Mouse (Mus musculus) erythroblast, embryonic 14.5 days (primary cell): Measurements from ENCODE around the gene Sytl5. TPM values are rescaled to one million over a fixed set of nuclear protein-coding genes. Genes with fewer than 3 reads are reported as not detected.

ENCODE experiments used
- H3K27me3 ChIP-seq: 2 replicates; pipeline ENCODE4 v1.6.1; 2012; ENCODE audit warnings: inconsistent platforms; ENCODE audit not compliant: control insufficient read depth
- H3K36me3 ChIP-seq: 2 replicates; pipeline ENCODE4 v1.6.1; 2012; ENCODE audit warnings: mild to moderate bottlenecking, inconsistent platforms; ENCODE audit not compliant: control insufficient read depth
- H3K4me1 ChIP-seq: 2 replicates; pipeline ENCODE4 v1.6.1; 2012; ENCODE audit warnings: inconsistent platforms; ENCODE audit not compliant: control insufficient read depth
- H3K4me3 ChIP-seq: replicated peaks from 2 replicates; pipeline ENCODE3; 2012; ENCODE audit warnings: moderate library complexity, mild to moderate bottlenecking, inconsistent platforms
- H3K9me3 ChIP-seq: 2 replicates; pipeline ENCODE4 v1.6.1; 2012; ENCODE audit warnings: low read length, inconsistent platforms, mixed read lengths; ENCODE audit not compliant: control insufficient read depth
- GATA1 ChIP-seq: IDR thresholded peaks from 2 replicates; pipeline ENCODE4 v1.6.1; 2012; ENCODE audit warnings: low read length, inconsistent platforms, mixed read lengths
- TAL1 ChIP-seq: IDR thresholded peaks from 3 replicates; pipeline ENCODE4 v1.6.1; 2012; ENCODE audit warnings: low read length, inconsistent platforms, mixed read lengths
- polyA plus RNA-seq: library from polyadenylated mRNA; stranded (reverse); fragments of >175 nt; gene quantifications from 2 replicates; pipeline ENCODE4 v1.2.3, GENCODE M21; 2012

Sytl5 gene
- polyA plus RNA-seq: not detected in 2 replicates

- Histone ChIP-seq H3K36me3 (no peaks in the 10 kb centered on the region), H3K4me1 (no peaks in the 10 kb centered on the region), H3K4me3 (no peak within 1 kb of the TSS), H3K9me3 (no peaks in the 10 kb centered on the region), H3K27me3 (no peaks in the 10 kb centered on the region)
- no peak for TF ChIP-seq TAL1
- TF ChIP-seq GATA1: no peak
Observed at GRCm38 (mm10) chrX:9885322-9885721, at the start of gene Sytl5. Gene Sytl5 (plus strand): TSS chrX:9885622.

GRCm38 (mm10) chrX:9846628-9847027, 38.8 kb upstream of the Sytl5 start, which contains the start of gene Hypm:
Gene Hypm (plus strand): TSS chrX:9846928.
- Histone ChIP-seq H3K4me1 (no peaks in the 10 kb centered on the region), H3K9me3 (no peaks in the 10 kb centered on the region), H3K36me3 (no peaks in the 10 kb centered on the region), H3K4me3 (no peak within 1 kb of the TSS), H3K27me3 (no peaks in the 10 kb centered on the region)
- TF ChIP-seq TAL1: no peak
- TF ChIP-seq GATA1: no peak

- TF ChIP-seq GATA1 (no peak), TAL1 (no peak)
Observed at GRCm38 (mm10) chrX:9849403-9849802, 36.0 kb upstream of the Sytl5 start, which contains the start of gene H2al3. Gene H2al3 (plus strand): TSS chrX:9849703.

GRCm38 (mm10) chrX:9861859-9862258, 23.6 kb upstream of the Sytl5 start:
- no peak overlapping the region for H3K4me3 ChIP-seq
- no peaks in the 10 kb centered on the region for H3K36me3 ChIP-seq
- H3K27me3 ChIP-seq: no peaks in the 10 kb centered on the region
- no peaks in the 10 kb centered on the region for H3K9me3 ChIP-seq
- H3K4me1 ChIP-seq: no peaks in the 10 kb centered on the region
- TF ChIP-seq GATA1 (no peak), TAL1 (no peak)

More at GRCm38 (mm10) chrX:9849403-9849802, 36.0 kb upstream of the Sytl5 start, which contains the start of gene H2al3:
- no peaks in the 10 kb centered on the region for H3K9me3 ChIP-seq
- no peaks in the 10 kb centered on the region for H3K4me1 ChIP-seq
- H3K36me3 ChIP-seq: no peaks in the 10 kb centered on the region
- H3K4me3 ChIP-seq: no peak within 1 kb of the TSS
- H3K27me3 ChIP-seq: no peaks in the 10 kb centered on the region

- Histone ChIP-seq H3K4me1 (no peaks in the 10 kb centered on the region), H3K36me3 (no peaks in the 10 kb centered on the region), H3K27me3 (no peaks in the 10 kb centered on the region), H3K9me3 (no peaks in the 10 kb centered on the region), H3K4me3 (no peak overlapping the region)
- no peak for TF ChIP-seq TAL1
- no peak for TF ChIP-seq GATA1
Observed at GRCm38 (mm10) chrX:9875519-9875918, 9.9 kb upstream of the Sytl5 start.

- Histone ChIP-seq H3K27me3 (no peaks in the 10 kb centered on the region), H3K4me1 (no peaks in the 10 kb centered on the region), H3K36me3 (no peaks in the 10 kb centered on the region), H3K9me3 (no peaks in the 10 kb centered on the region), H3K4me3 (no peak overlapping the region)
- TF ChIP-seq TAL1 (no peak), GATA1 (no peak)
Observed at GRCm38 (mm10) chrX:9909572-9909971, 24.1 kb downstream of the Sytl5 start.

- H3K4me1 ChIP-seq: no peaks in the 10 kb centered on the region
- no peaks in the 10 kb centered on the region for H3K9me3 ChIP-seq
- H3K36me3 ChIP-seq: no peaks in the 10 kb centered on the region
- no peak overlapping the region for H3K4me3 ChIP-seq
- no peak for TF ChIP-seq TAL1
- TF ChIP-seq GATA1: no peak
- no peaks in the 10 kb centered on the region for H3K27me3 ChIP-seq
Observed at GRCm38 (mm10) chrX:9933839-9934238, 48.4 kb downstream of the Sytl5 start.

GRCm38 (mm10) chrX:9984094-9984669, 98.8 kb downstream of the Sytl5 start:
- TF ChIP-seq TAL1 (no peak), GATA1 (no peak)
- Histone ChIP-seq H3K4me1 (no peaks in the 10 kb centered on the region), H3K27me3 (no peaks in the 10 kb centered on the region), H3K4me3 (no peak overlapping the region), H3K36me3 (no peaks in the 10 kb centered on the region), H3K9me3 (0 out of 2 replicates have a peak, but pooled peaks cover 2% of the 10 kb centered on the region)

GRCm38 (mm10) chrX:10000718-10001117, 115.3 kb downstream of the Sytl5 start:
- Histone ChIP-seq H3K9me3 (no peaks in the 10 kb centered on the region), H3K36me3 (no peaks in the 10 kb centered on the region), H3K27me3 (no peaks in the 10 kb centered on the region), H3K4me1 (no peaks in the 10 kb centered on the region), H3K4me3 (no peak overlapping the region)
- TF ChIP-seq TAL1 (no peak), GATA1 (no peak)

- H3K36me3 ChIP-seq: no peaks in the 10 kb centered on the region
- no peaks in the 10 kb centered on the region for H3K27me3 ChIP-seq
- H3K9me3 ChIP-seq: no peaks in the 10 kb centered on the region
Observed at GRCm38 (mm10) chrX:10005946-10006345, 120.5 kb downstream of the Sytl5 start.

More at GRCm38 (mm10) chrX:10005946-10006345, 120.5 kb downstream of the Sytl5 start:
- TF ChIP-seq GATA1 (no peak), TAL1 (no peak)
- Histone ChIP-seq H3K4me3 (no peak overlapping the region), H3K4me1 (no peaks in the 10 kb centered on the region)
